Mouse (Mus musculus) CH12.LX (cell line): ENCODE data around the gene Rapgef4.

Experiments
- CHD1 ChIP-seq: IDR thresholded peaks from 2 replicates; pipeline ENCODE4 v1.6.1; 2012; ENCODE audit warnings: low read depth, low read length, improper control_type of control experiment, inconsistent platforms
- CHD2 ChIP-seq: IDR thresholded peaks from 2 replicates; pipeline ENCODE4 v1.6.1; 2011; ENCODE audit warnings: low read length, improper control_type of control experiment
- CTCF ChIP-seq, 2 experiments: IDR thresholded peaks in 1 of 2; conservative IDR thresholded peaks in 1 of 2; 2 replicates each; pipeline ENCODE4 v1.5.1; 2011 to 2012; ENCODE audit warnings: low read depth in 2 of 2, low read length in 2 of 2, improper control_type of control experiment in 1 of 2, inconsistent platforms in 1 of 2, mild to moderate bottlenecking in 1 of 2, moderate library complexity in 1 of 2
- EP300 ChIP-seq: IDR thresholded peaks from 2 replicates; pipeline ENCODE4 v1.6.1; 2011; ENCODE audit warnings: low read length, improper control_type of control experiment
- HCFC1 ChIP-seq: IDR thresholded peaks from 2 replicates; pipeline ENCODE4 v1.6.1; 2012; ENCODE audit warnings: low read depth, mild to moderate bottlenecking, inconsistent platforms, low read length, improper control_type of control experiment
- MAX ChIP-seq: IDR thresholded peaks from 2 replicates; pipeline ENCODE4 v1.6.1; 2011; ENCODE audit warnings: low read length, improper control_type of control experiment
- MAZ ChIP-seq: IDR thresholded peaks from 2 replicates; pipeline ENCODE4 v1.6.1; 2012; ENCODE audit warnings: low read depth, mild to moderate bottlenecking, inconsistent platforms, low read length, improper control_type of control experiment, moderate library complexity
- MXI1 ChIP-seq: IDR thresholded peaks from 2 replicates; pipeline ENCODE4 v1.6.1; 2011; ENCODE audit warnings: mild to moderate bottlenecking, low read depth, low read length, improper control_type of control experiment
- POLR2A ChIP-seq: IDR thresholded peaks from 2 replicates; pipeline ENCODE4 v1.6.1; 2011; ENCODE audit warnings: low read depth, mild to moderate bottlenecking, improper control_type of control experiment, low read length
- POLR2AphosphoS2 ChIP-seq: IDR thresholded peaks from 2 replicates; pipeline ENCODE4 v1.6.1; 2011; ENCODE audit warnings: low read depth, low read length, improper control_type of control experiment
- SIN3A ChIP-seq: IDR thresholded peaks from 2 replicates; pipeline ENCODE4 v1.6.1; 2012; ENCODE audit warnings: low read length, improper control_type of control experiment, inconsistent platforms

DNA sequence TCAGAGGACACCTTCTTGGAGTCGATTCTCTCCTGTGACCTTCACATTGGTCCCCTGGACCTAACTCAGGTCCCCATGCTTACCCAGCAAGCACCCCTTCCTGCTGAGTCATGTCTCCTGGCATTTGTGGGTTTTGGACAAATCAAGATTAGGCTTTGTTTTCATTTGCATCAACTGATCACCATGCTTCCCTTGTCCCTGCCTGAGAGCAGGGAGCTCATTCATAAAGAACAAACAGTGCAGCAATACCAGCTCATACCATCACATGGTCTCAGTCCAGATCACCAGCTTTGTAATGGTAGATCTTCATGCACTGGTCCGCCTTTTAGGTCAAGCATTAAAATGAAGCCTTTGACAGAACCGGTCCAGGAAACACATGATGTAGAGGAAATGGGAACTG lies 144.7 kb downstream of the Rapgef4 start:
- TF ChIP-seq CTCF (conservative IDR thresholded peaks at IDR 0.05 in 1 of 2, IDR thresholded peaks at IDR 0.05 in 1 of 2; ENCODE audit: low read depth in 2 of 2, low read length in 2 of 2) (no peak), SIN3A (no peak), POLR2A (no peak), HCFC1 (no peak), MAX (no peak), CHD1 (no peak), EP300 (no peak), MAZ (no peak), CHD2 (no peak), MXI1 (no peak), POLR2AphosphoS2 (no peak)
